Mouse (Mus musculus): ENCODE results near the gene Tshz2. TPM values are rescaled to one million over a fixed set of nuclear protein-coding genes. Genes with fewer than 3 reads are reported as not detected.
A peak's percentile ranks its signal among the peaks of the same experiment; 100 is the strongest.
"Not testable (repeated sequence)": the region's sequence is repeated elsewhere in the genome, so short reads cannot be mapped to it uniquely, and the experiment has no call there.

The Tshz2 gene
- 20.3 and 21.5 TPM in 2 replicates for polyA plus RNA-seq (2012; rRNA removed)

- peak in 1 of 2 experiments; percentile 22 for DNase-seq (ENCODE audit: extremely low spot score in 1 of 2, low spot score in 1 of 2)
These were observed at the start of gene Tshz2 for GRCm38 (mm10) chr2:169632338-169633151. Gene Tshz2, plus strand, starts transcription at chr2:169633013.

- no peak for DNase-seq (ENCODE audit: extremely low spot score in 1 of 2, low spot score in 1 of 2)
These were observed 49.3 kb upstream of the Tshz2 start for GRCm38 (mm10) chr2:169583476-169583875.

- DNase-seq (ENCODE audit: extremely low spot score in 1 of 2, low spot score in 1 of 2) = no peak
These were observed 47.9 kb upstream of the Tshz2 start for GRCm38 (mm10) chr2:169584745-169585456.

- DNase-seq (ENCODE audit: extremely low spot score in 1 of 2, low spot score in 1 of 2) = no peak
These were observed 47.1 kb upstream of the Tshz2 start for GRCm38 (mm10) chr2:169585631-169586285.

GRCm38 (mm10) chr2:169586688-169587087, 46.1 kb upstream of the Tshz2 start:
- no peak for DNase-seq (ENCODE audit: extremely low spot score in 1 of 2, low spot score in 1 of 2)

GRCm38 (mm10) chr2:169587645-169588044, 45.2 kb upstream of the Tshz2 start, which contains the start of gene Gm11011:
Gene Gm11011, minus strand, starts transcription at chr2:169587745.
- DNase-seq (ENCODE audit: extremely low spot score in 1 of 2, low spot score in 1 of 2) = not testable (repeated sequence)

GRCm38 (mm10) chr2:169589697-169590096, 43.1 kb upstream of the Tshz2 start:
- DNase-seq (ENCODE audit: extremely low spot score in 1 of 2, low spot score in 1 of 2) = no peak

- DNase-seq (ENCODE audit: extremely low spot score in 1 of 2, low spot score in 1 of 2) = no peak
These were observed 42.4 kb upstream of the Tshz2 start for GRCm38 (mm10) chr2:169590412-169590811.

GRCm38 (mm10) chr2:169593742-169594141, 39.1 kb upstream of the Tshz2 start:
- no peak for DNase-seq (ENCODE audit: extremely low spot score in 1 of 2, low spot score in 1 of 2)

GRCm38 (mm10) chr2:169597357-169597756, 35.5 kb upstream of the Tshz2 start:
- no peak for DNase-seq (ENCODE audit: extremely low spot score in 1 of 2, low spot score in 1 of 2)

- DNase-seq (ENCODE audit: extremely low spot score in 1 of 2, low spot score in 1 of 2) = no peak
These were observed 34.8 kb upstream of the Tshz2 start for GRCm38 (mm10) chr2:169597971-169598370.

- peak in 1 of 2 experiments; percentile 38 for DNase-seq (ENCODE audit: extremely low spot score in 1 of 2, low spot score in 1 of 2)
These were observed 33.2 kb upstream of the Tshz2 start for GRCm38 (mm10) chr2:169599591-169599990.

GRCm38 (mm10) chr2:169600163-169600562, 32.6 kb upstream of the Tshz2 start:
- peak; percentile 68 to 86 for DNase-seq (ENCODE audit: extremely low spot score in 1 of 2, low spot score in 1 of 2)

GRCm38 (mm10) chr2:169606901-169607678, 25.7 kb upstream of the Tshz2 start:
- DNase-seq (ENCODE audit: extremely low spot score in 1 of 2, low spot score in 1 of 2) = peak in 1 of 2 experiments; percentile 24

- DNase-seq (ENCODE audit: extremely low spot score in 1 of 2, low spot score in 1 of 2) = no peak
These were observed 25.0 kb upstream of the Tshz2 start for GRCm38 (mm10) chr2:169607787-169608186.

- no peak for DNase-seq (ENCODE audit: extremely low spot score in 1 of 2, low spot score in 1 of 2)
These were observed 22.9 kb upstream of the Tshz2 start for GRCm38 (mm10) chr2:169609956-169610355.

- DNase-seq (ENCODE audit: extremely low spot score in 1 of 2, low spot score in 1 of 2) = no peak
These were observed 21.9 kb upstream of the Tshz2 start for GRCm38 (mm10) chr2:169610882-169611281.

GRCm38 (mm10) chr2:169611557-169611956, 21.3 kb upstream of the Tshz2 start:
- DNase-seq (ENCODE audit: extremely low spot score in 1 of 2, low spot score in 1 of 2) = no peak

- no peak for DNase-seq (ENCODE audit: extremely low spot score in 1 of 2, low spot score in 1 of 2)
These were observed 18.1 kb upstream of the Tshz2 start for GRCm38 (mm10) chr2:169614683-169615082.

GRCm38 (mm10) chr2:169615998-169616397, 16.8 kb upstream of the Tshz2 start:
- no peak for DNase-seq (ENCODE audit: extremely low spot score in 1 of 2, low spot score in 1 of 2)
